Mouse (Mus musculus) gastrocnemius, postnatal 36 days (tissue): ENCODE measurements around the gene Gm20741. TPM values are rescaled to one million over a fixed set of nuclear protein-coding genes. Genes with fewer than 3 reads are reported as not detected.
A peak's percentile ranks its signal among the peaks of the same experiment; 100 is the strongest.

Experiments used
- DNase-seq, 2 experiments: peaks; one replicate each; pipeline ENCODE4 v3.0.0; 2022
- intact Hi-C: fragments of 180-260 bp; cut with DNase I; formaldehyde crosslinking; loops from one replicate; pipeline ENCODE4 v1.15.1; 2025
- long read RNA-seq, 2 experiments: library from polyadenylated mRNA; stranded (forward); transcript quantifications; one replicate each; pipeline ENCODE4 v2.0.0; 2021
- total RNA-seq, 2 experiments: library from RNA; stranded (reverse); gene quantifications; 2 replicates each; pipeline ENCODE4 v1.2.3; 2021

Gm20741 gene
- not detected for total RNA-seq
- long read RNA-seq, experiment 1: 0 reads
- long read RNA-seq, experiment 2: 0 reads

- intact Hi-C loops: no loop called here
- no peak for DNase-seq
Measured at GRCm38 (mm10) chr16:88811827-88812226, at the start of gene Gm20741. Gene Gm20741, minus strand, starts transcription at chr16:88812220.

DNA sequence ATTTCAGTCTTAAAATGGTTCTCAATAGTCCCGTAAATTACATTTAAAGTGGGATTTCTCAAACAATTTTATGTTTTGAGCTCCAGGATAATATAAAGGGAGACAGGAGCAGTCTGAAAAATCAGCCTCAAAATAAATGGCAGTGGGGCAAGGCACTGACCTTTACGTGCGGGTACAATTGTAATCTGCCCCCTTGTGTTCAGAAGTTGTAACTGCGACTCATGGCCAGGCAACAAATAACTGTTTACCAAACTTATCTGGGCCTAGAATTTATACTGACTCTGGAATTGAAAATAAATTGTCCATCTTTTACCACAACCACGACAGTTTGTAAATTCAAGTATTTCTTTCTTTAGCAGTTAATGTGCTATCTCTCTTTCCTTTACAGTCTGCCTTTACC is 39.4 kb upstream of the Gm20741 start:
- DNase-seq: no peak
- intact Hi-C loops: loop anchor here (5.0 kb wide), 1 partner anchor 194 kb away; no protein-coding TSS in a partner anchor

- DNase-seq: no peak
- intact Hi-C loops: no loop called here
Measured at GRCm38 (mm10) chr16:88848558-88848957, 36.5 kb upstream of the Gm20741 start.

- intact Hi-C loops: no loop called here
Measured at GRCm38 (mm10) chr16:88847363-88847762, 35.3 kb upstream of the Gm20741 start.

GRCm38 (mm10) chr16:88826978-88827377 is 15.0 kb upstream of the Gm20741 start:
- intact Hi-C loops: no loop called here
- DNase-seq: no peak

More at GRCm38 (mm10) chr16:88847363-88847762, 35.3 kb upstream of the Gm20741 start:
- no peak for DNase-seq

DNA sequence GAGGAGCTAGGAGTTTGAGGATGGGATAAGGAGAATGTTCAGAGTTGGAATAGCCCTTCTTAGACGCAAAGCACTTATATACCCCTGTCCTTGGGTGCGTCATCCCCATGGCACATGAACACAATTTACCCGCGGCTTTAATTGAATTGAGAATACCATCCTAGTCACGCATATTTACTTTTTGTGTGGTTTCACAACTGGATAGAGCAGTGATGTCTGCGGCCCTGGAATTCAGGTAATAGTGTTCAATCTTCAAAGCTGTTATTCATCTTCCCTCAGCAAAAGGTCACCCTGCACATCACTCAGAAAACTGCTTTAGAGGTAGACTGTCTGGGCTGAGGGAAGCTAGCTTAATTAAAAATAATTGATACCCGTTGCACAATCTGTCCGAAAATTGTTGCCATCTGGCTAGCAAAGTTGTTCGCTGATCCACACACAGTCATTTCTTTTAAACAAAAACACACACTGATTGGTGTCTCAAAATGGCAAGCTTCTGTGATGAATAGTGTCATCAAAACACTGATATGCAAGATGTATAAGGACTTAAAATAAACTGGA is 14.2 kb upstream of the Gm20741 start, which contains the start of gene Krtap14:
Gene Krtap14 (minus strand): TSS at position 51 of the 558 bp plus-strand sequence.
- no peak for DNase-seq
- intact Hi-C loops: no loop called here

- intact Hi-C loops: loop anchor here (5.0 kb wide), 1 partner anchor 166 kb away; no protein-coding TSS in a partner anchor
- DNase-seq: no peak
Measured at GRCm38 (mm10) chr16:88823736-88824135, 11.7 kb upstream of the Gm20741 start.

GRCm38 (mm10) chr16:88820066-88820465 is 8.0 kb upstream of the Gm20741 start, which contains the start of gene Krtap15:
Gene Krtap15, plus strand, starts transcription at chr16:88820215.
- peak; percentile 25 to 28 for DNase-seq
- intact Hi-C loops: loop anchor here (5.0 kb wide), 1 partner anchor 163 kb away; no protein-coding TSS in a partner anchor

- intact Hi-C loops: no loop called here
- DNase-seq: no peak
Measured at GRCm38 (mm10) chr16:88786786-88787185, 25.2 kb downstream of the Gm20741 start.

DNA sequence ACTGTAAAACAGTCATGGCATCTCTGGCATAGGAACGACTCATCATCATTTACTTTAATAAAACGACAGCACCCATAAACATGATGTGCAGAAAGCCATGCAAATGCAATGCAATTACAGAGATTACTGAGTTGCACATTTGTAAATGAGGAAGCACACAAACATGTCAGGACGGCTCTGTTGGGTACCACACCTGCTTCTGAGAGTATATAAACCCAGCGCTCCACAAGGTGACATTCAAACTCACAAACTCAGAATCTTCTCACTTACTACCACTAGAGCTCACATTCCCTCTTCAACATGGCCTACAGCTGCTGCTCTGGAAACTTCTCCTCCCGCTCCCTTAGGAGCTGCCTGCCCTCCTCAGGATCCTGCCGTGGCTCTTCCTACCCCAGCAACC is 34.4 kb downstream of the Gm20741 start, which contains the start of gene Gm5965:
Gene Gm5965 (plus strand): TSS at position 301 of the 400 bp plus-strand sequence.
- intact Hi-C loops: no loop called here
- DNase-seq: no peak

DNA sequence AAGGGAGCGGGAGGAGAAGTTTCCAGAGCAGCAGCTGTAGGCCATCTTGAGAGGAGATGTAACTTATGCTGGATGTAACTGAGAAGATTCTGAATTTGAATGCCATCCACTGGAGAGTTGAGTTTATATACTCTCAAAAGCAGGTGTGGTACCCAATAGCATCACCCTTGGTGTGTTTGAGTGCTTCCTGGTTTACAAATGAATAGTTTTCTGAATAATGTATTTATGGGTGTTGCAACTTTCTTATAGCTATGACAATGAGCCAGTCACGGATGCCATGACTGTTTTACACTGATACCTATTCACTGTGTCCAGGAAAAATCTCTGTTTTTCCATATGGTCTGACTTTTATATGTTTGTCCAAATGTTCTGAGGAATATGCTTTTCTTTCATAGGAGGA is 37.9 kb downstream of the Gm20741 start, which contains the start of gene 2310057N15Rik:
Gene 2310057N15Rik (minus strand): TSS at position 101 of the 400 bp plus-strand sequence.
- DNase-seq: no peak
- intact Hi-C loops: no loop called here

Other genes starting within 250 kb of the Gm20741 start
- gene Cldn8, start 249.0 kb downstream of the Gm20741 start, total RNA-seq: not detected
- gene Krtap24-1, start 199.9 kb downstream of the Gm20741 start, total RNA-seq: not detected
- gene 2310079G19Rik, start 184.6 kb downstream of the Gm20741 start, total RNA-seq: under 1 TPM in 1 of 2 experiments, not detected in 1; 0.49 TPM
- not detected for gene Krtap26-1, start 164.4 kb downstream of the Gm20741 start, total RNA-seq
- not detected for gene Krtap27-1, start 140.5 kb downstream of the Gm20741 start, total RNA-seq
- gene 2310061N02Rik, start 104.3 kb downstream of the Gm20741 start, total RNA-seq: not detected
- gene Krtap13-1, start 83.4 kb downstream of the Gm20741 start, total RNA-seq: not detected
- not detected for gene Krtap13, start 60.6 kb downstream of the Gm20741 start, total RNA-seq
- gene 2310034C09Rik, start 53.4 kb downstream of the Gm20741 start, total RNA-seq: not detected
- gene 2310057N15Rik, start 38.0 kb downstream of the Gm20741 start, total RNA-seq: not detected
- gene Gm5965, start 34.3 kb downstream of the Gm20741 start, total RNA-seq: not detected
- not detected for gene Krtap15, start 8.0 kb upstream of the Gm20741 start, total RNA-seq
- not detected for gene Krtap14, start 13.9 kb upstream of the Gm20741 start, total RNA-seq
- gene Krtap19-1, start 57.2 kb upstream of the Gm20741 start, total RNA-seq: not detected
- gene Krtap19-2, start 62.0 kb upstream of the Gm20741 start, total RNA-seq: not detected
- gene Krtap19-3, start 65.8 kb upstream of the Gm20741 start, total RNA-seq: not detected
- gene Krtap19-4, start 72.9 kb upstream of the Gm20741 start, total RNA-seq: not detected
- gene Krtap19-5, start 84.2 kb upstream of the Gm20741 start, total RNA-seq: not detected
- gene Krtap19-9b, start 120.0 kb upstream of the Gm20741 start, total RNA-seq: not detected
- gene Krtap16-3, start 150.7 kb upstream of the Gm20741 start, total RNA-seq: not detected
- not detected for gene Krtap22-2, start 198.5 kb upstream of the Gm20741 start, total RNA-seq
- not detected for gene Gm10229, start 203.1 kb upstream of the Gm20741 start, total RNA-seq
- gene Krtap6-1, start 219.5 kb upstream of the Gm20741 start, total RNA-seq: not detected
- not detected for gene Gm10228, start 229.3 kb upstream of the Gm20741 start, total RNA-seq
- gene Krtap6-5, start 235.7 kb upstream of the Gm20741 start, total RNA-seq: not detected